Mouse (Mus musculus) effector memory CD4-positive, alpha-beta T cell, adult 7 months (primary cell): ENCODE measurements around the gene Fmc1. TPM values are rescaled to one million over a fixed set of nuclear protein-coding genes. Genes with fewer than 3 reads are reported as not detected.

Experiments used
- polyA plus RNA-seq: library from polyadenylated mRNA; unstranded; fragments of 100-300 nt; shearing (Covaris generic); gene quantifications from one replicate; pipeline ENCODE4 v1.2.1, GENCODE M21; 2017

The Fmc1 gene
- 54.6 TPM for polyA plus RNA-seq

GRCm38 (mm10) chr6:38533428-38534405 is at the start of gene Fmc1:
Gene Fmc1 (plus strand): TSS chr6:38533502.

GRCm38 (mm10) chr6:38551062-38551988 is 18.0 kb downstream of the Fmc1 start, which contains the start of gene Luc7l2:
Gene Luc7l2 (plus strand): TSS chr6:38551334.

Other genes with a start within 250 kb of the Fmc1 start
- gene Zc3hav1l, start 234.2 kb upstream of the Fmc1 start, polyA plus RNA-seq, result 0.10 TPM
- 299 TPM for gene Zc3hav1, start 178.9 kb upstream of the Fmc1 start, polyA plus RNA-seq
- gene Ttc26, start 152.0 kb upstream of the Fmc1 start, polyA plus RNA-seq, result 1.7 TPM
- 25.9 TPM for gene Ubn2, start 99.6 kb upstream of the Fmc1 start, polyA plus RNA-seq
- gene Luc7l2, start 17.8 kb downstream of the Fmc1 start, polyA plus RNA-seq, result 46.0 TPM
- 0.30 TPM for gene Klrg2, start 103.7 kb downstream of the Fmc1 start, polyA plus RNA-seq
- gene Clec2l, start 129.6 kb downstream of the Fmc1 start, polyA plus RNA-seq, result not detected